Mouse (Mus musculus): Measurements from ENCODE around the gene 1110051M20Rik. TPM values are rescaled to one million over a fixed set of nuclear protein-coding genes. Genes with fewer than 3 reads are reported as not detected.
"Not testable (repeated sequence)": the region's sequence is repeated elsewhere in the genome, so short reads cannot be mapped to it uniquely, and the experiment has no call there.

1110051M20Rik gene
- total RNA-seq, 2 experiments from 2014 or later = 0.38 to 0.94 TPM

DNA sequence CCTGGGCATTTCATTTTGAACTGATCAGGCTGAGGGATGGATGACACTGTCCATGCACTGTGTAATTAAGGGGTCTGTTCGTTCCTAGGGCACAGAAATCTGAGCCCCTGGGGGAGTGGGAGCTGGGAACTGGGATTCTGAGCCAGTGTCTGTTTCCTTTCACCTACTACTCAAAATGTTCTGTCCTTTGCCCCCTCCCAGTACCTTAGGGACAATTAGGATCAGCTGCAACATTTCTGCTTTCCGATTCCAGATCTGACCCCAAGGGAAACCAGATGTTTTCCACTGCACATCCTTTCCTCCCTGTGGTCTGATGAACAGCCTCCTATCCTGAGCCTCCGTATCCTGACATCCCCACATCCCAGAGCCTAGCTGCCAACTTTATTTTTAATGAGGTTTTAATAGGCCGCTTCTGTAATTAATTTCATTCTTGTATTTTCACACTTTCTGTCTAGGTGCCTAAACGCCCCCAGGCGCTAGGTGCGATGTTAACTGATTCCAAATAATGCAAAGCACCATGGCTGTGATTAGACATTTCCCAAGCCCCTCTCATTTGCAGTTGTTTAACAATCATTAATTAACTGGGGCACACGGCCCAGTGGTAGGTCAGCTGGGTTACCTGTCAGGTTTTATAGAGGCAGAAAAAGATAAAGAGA lies 189.7 kb downstream of the 1110051M20Rik start:
- no peak for ATAC-seq (replicated peaks; ENCODE audit: low FRiP score, poor library complexity, severe bottlenecking)

- no peak for ATAC-seq (replicated peaks; ENCODE audit: low FRiP score, poor library complexity, severe bottlenecking)
Measured at GRCm38 (mm10) chr2:91252512-91252911, 192.0 kb downstream of the 1110051M20Rik start.

GRCm38 (mm10) chr2:91252001-91252400 lies 192.5 kb downstream of the 1110051M20Rik start:
- no peak for ATAC-seq (replicated peaks; ENCODE audit: low FRiP score, poor library complexity, severe bottlenecking)

- ATAC-seq (replicated peaks; ENCODE audit: low FRiP score, poor library complexity, severe bottlenecking) = no peak
Measured at GRCm38 (mm10) chr2:91248366-91248765, 196.1 kb downstream of the 1110051M20Rik start.

DNA sequence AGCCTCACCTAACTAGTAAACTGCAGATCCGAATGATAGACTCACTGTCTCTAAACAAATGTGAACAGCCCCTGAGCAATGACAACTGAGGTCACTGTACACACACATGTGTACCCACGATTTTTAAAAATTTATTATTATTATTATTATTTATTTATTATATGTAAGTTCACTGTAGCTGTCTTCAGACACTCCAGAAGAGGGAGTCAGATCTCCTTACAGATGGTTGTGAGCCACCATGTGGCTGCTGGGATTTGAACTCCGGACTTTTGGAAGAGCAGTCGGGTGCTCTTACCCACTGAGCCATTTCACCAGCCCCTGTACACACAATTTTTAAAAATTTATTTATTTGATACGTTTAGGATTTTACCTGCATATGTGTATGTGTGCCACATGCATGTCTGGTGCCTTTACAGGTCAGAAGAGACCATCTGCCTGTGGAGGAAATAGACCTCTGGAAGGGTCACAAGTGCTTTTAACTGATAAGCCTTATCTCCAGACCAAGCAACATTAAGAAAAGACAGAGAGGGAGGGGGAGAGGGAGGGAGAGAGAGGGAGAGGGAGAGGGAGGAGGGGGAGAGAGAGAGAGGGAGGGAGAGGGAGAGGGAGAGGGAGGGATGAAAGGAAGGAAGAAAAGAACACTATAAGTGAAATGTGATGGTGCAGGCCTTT lies 199.8 kb downstream of the 1110051M20Rik start:
- no peak; the same call in 1 of the 2 replicates for ATAC-seq (replicated peaks; ENCODE audit: low FRiP score, poor library complexity, severe bottlenecking)

- ATAC-seq (replicated peaks; ENCODE audit: low FRiP score, poor library complexity, severe bottlenecking) = no peak
Measured at GRCm38 (mm10) chr2:91243416-91243815, 201.1 kb downstream of the 1110051M20Rik start.

DNA sequence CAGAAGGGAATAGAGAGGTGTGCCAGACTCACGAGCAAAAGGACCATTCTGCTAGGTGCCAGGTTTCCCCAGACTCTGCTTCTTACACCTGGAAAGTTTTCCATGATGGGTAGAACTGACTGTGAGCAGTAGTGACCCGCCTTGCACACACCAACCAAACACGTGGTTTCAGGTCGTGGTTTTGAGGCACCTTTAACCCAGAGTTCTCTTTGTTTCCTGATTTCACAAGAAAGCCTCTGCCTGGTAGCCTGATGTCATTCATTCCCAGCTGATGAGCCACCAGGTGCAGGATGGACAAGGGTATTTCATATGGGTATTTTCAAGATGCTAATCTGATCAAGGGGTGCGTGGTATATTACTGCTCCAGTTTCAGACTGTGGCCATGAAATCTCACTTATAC lies 202.0 kb downstream of the 1110051M20Rik start:
- no peak for ATAC-seq (replicated peaks; ENCODE audit: low FRiP score, poor library complexity, severe bottlenecking)

DNA sequence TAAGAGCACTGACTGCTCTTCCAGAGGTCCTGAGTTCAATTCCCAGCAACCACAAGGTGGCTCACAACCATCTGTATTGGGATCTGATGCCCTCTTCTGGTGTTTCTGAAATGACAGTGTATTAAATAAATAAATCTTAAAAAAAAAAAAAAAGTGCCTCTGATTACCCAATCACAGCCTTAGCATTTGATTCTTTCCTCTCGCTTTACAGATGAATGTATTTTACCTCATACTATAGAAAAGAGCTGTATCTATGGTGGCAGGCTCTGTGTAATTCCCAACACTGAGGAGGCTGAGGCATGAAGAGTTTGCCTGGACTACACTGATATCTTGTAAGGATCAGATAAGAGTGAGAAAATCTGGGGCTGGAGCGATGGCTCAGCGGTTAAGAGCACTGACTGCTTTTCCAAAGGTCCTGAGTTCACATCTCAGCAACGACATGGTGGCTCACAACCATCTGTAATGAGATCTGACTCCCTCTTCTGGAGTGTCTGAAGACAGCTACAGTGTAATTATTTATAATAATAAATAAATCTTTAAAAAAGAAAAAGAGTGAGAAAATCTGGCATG lies 206.9 kb downstream of the 1110051M20Rik start:
- ATAC-seq (replicated peaks; ENCODE audit: low FRiP score, poor library complexity, severe bottlenecking) = not testable (repeated sequence)

- peak; percentile 94 for ATAC-seq (replicated peaks; ENCODE audit: low FRiP score, poor library complexity, severe bottlenecking)
Measured at GRCm38 (mm10) chr2:91236601-91237510, 207.6 kb downstream of the 1110051M20Rik start, which contains the start of gene Ddb2. Ddb2 (minus strand) TSS chr2:91236982.

- no peak for ATAC-seq (replicated peaks; ENCODE audit: low FRiP score, poor library complexity, severe bottlenecking)
Measured at GRCm38 (mm10) chr2:91229735-91230134, 214.8 kb downstream of the 1110051M20Rik start.

Other genes starting within 250 kb of the 1110051M20Rik start
- 1.3 TPM in 2 replicates for gene Nr1h3, start 241.9 kb downstream of the 1110051M20Rik start, total RNA-seq (2015; ENCODE audit: low replicate concordance)
- gene Nr1h3, start 241.9 kb downstream of the 1110051M20Rik start, total RNA-seq (2017; ENCODE audit: low replicate concordance) = 0.34 and 6.4 TPM in 2 replicates
- gene Acp2, start 241.8 kb downstream of the 1110051M20Rik start, total RNA-seq (2015; ENCODE audit: low replicate concordance) = 0.77 and 6.9 TPM in 2 replicates
- gene Acp2, start 241.8 kb downstream of the 1110051M20Rik start, total RNA-seq (2017; ENCODE audit: low replicate concordance) = 3.2 and 4.5 TPM in 2 replicates
- gene Ddb2, start 207.7 kb downstream of the 1110051M20Rik start, total RNA-seq (2015; ENCODE audit: low replicate concordance) = 1.3 and 2.5 TPM in 2 replicates
- gene Ddb2, start 207.7 kb downstream of the 1110051M20Rik start, total RNA-seq (2017; ENCODE audit: low replicate concordance) = 1.5 and 1.7 TPM in 2 replicates
- gene Pacsin3, start 188.8 kb downstream of the 1110051M20Rik start, total RNA-seq (2015; ENCODE audit: low replicate concordance) = not detected in 2 replicates
- not detected in 2 replicates for gene Pacsin3, start 188.8 kb downstream of the 1110051M20Rik start, total RNA-seq (2017; ENCODE audit: low replicate concordance)
- gene Arfgap2, start 179.7 kb downstream of the 1110051M20Rik start, total RNA-seq (2015; ENCODE audit: low replicate concordance) = 11.3 and 23.1 TPM in 2 replicates
- gene Arfgap2, start 179.7 kb downstream of the 1110051M20Rik start, total RNA-seq (2017; ENCODE audit: low replicate concordance) = 18.7 and 28.9 TPM in 2 replicates
- 0.19 and 0.42 TPM in 2 replicates for gene Lrp4, start 12.8 kb upstream of the 1110051M20Rik start, total RNA-seq (2015; ENCODE audit: low replicate concordance)
- 1.5 and 2.5 TPM in 2 replicates for gene Lrp4, start 12.8 kb upstream of the 1110051M20Rik start, total RNA-seq (2017; ENCODE audit: low replicate concordance)
- 25.6 and 28.2 TPM in 2 replicates for gene Ckap5, start 82.1 kb upstream of the 1110051M20Rik start, total RNA-seq (2015; ENCODE audit: low replicate concordance)
- 42.2 and 42.3 TPM in 2 replicates for gene Ckap5, start 82.1 kb upstream of the 1110051M20Rik start, total RNA-seq (2017; ENCODE audit: low replicate concordance)
- gene F2, start 191.7 kb upstream of the 1110051M20Rik start, total RNA-seq (2015; ENCODE audit: low replicate concordance) = not detected in 2 replicates
- gene F2, start 191.7 kb upstream of the 1110051M20Rik start, total RNA-seq (2017; ENCODE audit: low replicate concordance) = not detected in 2 replicates
- gene Zfp408, start 205.1 kb upstream of the 1110051M20Rik start, total RNA-seq (2015; ENCODE audit: low replicate concordance) = 0.77 and 1.0 TPM in 2 replicates
- gene Zfp408, start 205.1 kb upstream of the 1110051M20Rik start, total RNA-seq (2017; ENCODE audit: low replicate concordance) = 2.1 and 6.5 TPM in 2 replicates
- gene Arhgap1, start 205.2 kb upstream of the 1110051M20Rik start, total RNA-seq (2015; ENCODE audit: low replicate concordance) = 39.5 and 46.7 TPM in 2 replicates
- gene Arhgap1, start 205.2 kb upstream of the 1110051M20Rik start, total RNA-seq (2017; ENCODE audit: low replicate concordance) = 29.9 and 33.3 TPM in 2 replicates

All from erythroblast, adult 5-6 weeks (primary cell).